Mouse (Mus musculus) lung, postnatal 10 days (tissue): ENCODE results near the gene Zfp148.

Source experiments
- DNase-seq: peaks from one replicate; pipeline ENCODE4 v3.0.0; 2021

Zfp148 gene

DNA sequence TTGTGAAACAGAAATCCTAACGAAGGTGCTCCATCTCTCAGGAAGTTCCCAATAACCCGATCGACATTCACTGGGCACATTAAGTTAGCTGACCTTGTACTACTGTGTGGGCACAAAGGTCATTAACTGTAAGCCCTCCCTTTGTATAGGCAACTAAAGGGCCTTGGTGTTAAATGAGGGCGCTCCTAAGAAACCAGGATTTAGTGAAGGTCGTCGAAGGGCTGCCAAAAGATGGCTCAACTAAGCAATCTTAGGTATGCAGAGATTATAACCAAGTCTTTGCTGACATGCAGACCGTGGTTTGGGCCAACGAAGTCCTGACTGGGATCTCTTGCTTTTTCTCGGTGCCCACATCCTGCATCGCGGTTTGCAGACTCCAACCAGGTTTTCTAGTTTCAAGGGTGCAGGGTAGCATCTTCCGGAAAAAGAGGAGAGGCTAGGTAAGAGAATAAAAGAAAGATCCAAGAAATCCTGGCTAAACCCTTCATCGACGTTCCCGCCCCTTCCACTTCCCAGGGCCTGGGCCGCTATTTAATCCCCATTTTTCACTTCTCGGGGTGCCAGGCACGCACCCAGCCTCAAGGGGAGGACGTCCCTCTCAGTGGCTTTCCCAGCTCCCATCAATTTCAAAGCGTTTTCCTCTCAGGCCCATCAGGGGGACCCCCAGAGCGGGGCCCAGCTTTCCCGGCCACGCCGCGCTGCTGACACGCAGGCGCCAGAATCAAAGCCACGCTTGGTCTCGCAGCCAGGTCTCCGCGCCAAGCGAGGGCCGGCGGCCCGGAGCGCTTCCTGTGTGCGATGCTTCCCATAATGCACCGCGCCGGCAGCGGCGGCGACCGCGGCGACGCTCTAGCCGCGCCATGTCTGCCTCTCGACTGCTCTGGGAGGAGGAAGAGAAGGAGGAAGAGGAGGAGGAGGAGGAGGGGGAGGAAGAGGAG lies at the start of gene Zfp148:
Gene Zfp148 (plus strand): TSS at position 893 of the 938 bp plus-strand sequence.
- peak; percentile 94 for DNase-seq

DNA sequence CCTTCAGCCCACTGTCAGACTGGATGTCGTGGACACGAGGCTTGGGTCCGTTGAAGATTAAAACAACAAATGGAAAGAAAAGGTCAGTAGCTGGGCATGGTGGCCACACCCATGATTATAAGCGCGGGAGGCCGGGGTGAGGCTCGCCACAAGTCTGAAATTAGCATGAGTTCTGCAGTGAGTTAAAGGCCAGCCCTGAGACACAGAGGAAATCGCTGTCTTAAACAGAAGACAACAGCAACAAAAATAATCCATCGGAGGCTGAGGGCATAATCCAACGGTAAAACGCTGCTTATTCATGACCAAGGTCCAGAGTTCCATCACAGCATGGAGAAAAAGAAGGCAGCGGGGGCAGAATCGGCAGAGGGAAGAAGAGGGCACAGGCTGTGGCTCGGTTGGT lies 47.6 kb upstream of the Zfp148 start:
- DNase-seq = no peak

DNA sequence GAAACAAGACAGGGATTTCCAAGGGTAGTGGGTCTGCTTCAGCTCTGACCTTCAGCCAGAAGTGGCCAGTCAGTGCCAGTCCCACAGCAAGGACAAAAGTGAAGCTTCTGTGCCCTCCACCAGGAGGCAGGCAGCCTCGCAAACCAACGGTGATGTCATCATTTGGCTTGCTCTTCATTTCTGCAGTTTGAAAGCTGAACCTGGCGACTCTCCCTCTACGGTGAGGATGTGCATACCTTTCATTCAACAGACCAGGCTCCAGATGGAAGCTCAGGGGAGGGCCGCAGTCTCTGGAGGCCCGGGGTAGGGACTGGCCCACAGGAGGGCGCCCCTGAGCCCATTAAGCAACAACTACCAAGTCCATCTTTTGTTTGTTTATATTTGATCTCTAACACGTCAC lies 43.5 kb upstream of the Zfp148 start:
- DNase-seq = peak; percentile 79

DNA sequence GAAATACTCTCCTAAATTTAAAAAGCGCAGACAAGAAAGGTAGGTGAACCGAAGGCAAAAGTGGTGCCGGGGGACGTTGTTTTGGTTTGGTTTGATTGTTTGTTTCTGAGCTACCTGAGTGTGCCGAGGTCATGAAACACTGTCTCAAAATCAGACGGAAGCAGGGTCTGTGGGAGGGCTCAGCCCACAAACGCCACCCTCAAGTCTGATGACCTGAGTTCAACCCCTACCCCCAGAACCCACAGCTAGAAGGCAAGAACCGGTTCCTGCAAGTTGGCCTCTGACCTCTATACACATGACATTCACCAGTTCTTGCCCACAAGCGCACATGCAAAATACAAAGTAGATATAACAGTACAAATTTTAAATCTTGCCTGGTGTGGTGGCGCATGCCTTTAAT lies 43.0 kb upstream of the Zfp148 start:
- no peak for DNase-seq

DNA sequence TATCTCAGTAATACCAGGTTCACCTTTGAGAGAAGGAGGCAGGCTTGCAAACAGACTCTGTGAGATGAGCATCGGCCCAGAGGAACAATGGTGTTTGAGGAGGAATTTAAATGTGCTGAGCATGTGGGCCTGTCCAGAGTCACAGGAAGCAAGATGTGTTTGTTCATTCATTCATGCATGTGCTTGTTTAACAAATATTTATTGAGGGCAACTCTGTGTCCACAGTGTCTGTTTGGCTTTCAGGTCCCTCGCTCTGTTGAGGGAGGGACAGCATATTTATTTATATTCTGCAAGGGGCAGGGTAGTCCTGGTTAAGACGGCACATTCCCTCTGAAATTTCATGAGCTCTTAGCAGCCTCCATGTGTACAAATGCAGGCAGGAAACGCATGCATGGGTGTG lies 42.1 kb upstream of the Zfp148 start:
- DNase-seq = no peak

DNA sequence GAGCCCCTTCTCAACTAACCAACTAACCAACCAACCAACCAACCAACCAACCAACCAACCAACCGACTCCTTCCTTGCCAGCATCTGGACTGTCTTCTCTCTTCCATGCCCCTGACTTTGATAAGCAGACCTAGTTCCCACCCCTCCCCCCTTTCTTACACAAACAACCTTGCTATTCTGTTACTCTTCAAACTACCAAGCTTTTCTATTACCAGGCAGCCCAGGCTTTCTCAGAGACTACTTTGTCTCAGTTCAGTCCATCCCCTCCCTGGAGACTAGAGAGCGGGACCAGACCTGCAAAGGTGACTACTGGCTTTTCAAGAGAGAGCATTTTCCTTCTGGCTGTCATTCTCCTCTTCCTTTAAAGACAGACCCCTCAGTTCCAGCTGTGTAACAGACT lies 41.2 kb upstream of the Zfp148 start:
- no peak for DNase-seq

DNA sequence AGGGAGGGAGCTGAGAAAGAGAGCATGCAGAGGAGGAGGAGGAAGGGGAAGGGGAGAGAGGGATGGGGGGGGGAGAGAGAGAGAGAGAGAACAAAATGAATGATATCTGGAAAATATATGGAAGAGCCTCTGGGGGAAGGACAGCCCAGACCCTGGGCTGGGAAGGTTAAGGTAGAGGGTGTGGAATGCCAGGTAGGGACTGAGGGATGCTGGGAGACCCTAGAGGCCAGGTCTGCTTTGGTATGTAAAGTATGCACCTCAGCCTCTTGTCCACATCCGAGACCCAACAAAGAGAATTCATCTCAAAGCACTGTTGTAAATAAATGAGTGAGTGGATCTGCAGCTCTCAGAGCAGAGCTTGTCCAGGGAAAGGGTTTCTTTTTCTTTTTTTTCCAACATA lies 38.3 kb upstream of the Zfp148 start:
- DNase-seq = no peak

DNA sequence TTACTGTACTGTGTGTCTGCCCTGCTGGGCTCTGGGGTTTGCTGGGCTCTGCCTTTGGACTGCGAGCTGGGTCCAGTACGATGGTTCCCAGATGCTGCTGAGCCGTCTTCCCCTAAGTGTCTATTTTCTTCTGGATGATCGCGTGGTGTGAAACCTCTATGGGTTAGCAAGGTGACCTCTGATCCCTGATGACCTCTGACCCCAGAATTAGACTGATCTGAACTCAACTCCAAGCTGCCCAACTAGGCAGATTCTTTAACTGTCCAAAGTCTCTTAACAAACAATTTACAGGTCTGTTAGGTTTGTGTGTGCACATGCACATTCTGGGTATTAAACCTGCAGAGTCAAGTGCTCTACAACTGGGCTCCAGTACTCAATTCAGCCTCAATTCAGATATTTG lies 37.5 kb upstream of the Zfp148 start:
- no peak for DNase-seq

DNA sequence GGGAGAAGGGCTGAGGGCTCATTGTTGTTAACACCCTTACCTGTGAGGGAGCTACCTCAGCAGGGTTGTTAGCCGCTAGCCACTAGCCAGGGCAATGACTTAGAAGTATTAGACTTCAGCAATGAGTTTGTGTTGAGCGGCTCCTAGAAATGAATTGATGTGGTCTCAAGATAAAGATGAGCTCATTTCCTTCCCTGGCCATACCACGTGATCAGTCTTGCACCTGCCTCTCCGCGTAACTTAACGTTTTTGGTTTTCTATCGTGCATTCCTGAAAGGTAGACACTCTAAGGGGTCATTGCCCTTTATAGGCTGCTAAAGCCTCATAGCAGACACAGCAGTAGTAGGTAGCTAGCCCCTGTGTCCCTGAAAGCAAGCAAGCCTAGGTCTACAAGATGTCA lies 37.0 kb upstream of the Zfp148 start:
- no peak for DNase-seq

DNA sequence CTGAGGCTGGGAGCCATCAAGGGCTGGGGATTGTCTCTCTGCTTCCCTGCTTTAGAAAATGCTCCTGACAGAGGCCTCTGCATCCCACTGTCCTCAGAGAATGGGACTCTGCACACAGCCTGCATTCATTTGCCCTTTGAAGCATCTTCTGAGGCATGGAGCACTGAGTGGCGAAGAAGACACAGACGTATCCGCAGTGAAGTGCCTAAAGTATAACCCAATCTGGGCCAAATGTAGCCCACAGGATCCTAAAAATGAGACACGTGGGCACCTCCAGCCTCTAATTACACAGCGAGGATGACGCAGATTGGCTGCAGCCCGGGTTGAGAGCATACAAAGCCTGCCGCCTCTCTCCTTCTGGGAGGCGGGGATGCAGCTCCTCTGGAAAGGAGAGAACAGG lies 36.3 kb upstream of the Zfp148 start:
- no peak for DNase-seq

DNA sequence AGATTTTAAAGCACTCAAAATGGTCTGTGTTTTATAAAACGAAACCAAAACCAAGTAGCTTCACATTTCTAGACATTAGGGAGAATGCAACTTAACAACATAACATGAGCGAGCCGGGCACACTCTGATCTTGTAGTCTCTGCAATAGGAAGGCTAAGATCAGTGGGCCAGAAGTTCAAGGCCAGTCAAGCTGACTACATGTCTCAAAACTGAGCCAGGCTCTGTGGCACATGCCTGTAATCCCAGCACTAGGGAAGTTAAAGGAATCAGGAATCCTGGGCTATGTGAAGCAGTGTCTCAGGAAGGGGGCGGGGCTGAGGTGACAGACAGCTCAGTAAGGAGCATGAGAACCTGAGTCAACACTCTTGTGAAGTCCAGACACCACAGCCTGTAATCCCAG lies 35.8 kb upstream of the Zfp148 start:
- DNase-seq = peak; percentile 33

DNA sequence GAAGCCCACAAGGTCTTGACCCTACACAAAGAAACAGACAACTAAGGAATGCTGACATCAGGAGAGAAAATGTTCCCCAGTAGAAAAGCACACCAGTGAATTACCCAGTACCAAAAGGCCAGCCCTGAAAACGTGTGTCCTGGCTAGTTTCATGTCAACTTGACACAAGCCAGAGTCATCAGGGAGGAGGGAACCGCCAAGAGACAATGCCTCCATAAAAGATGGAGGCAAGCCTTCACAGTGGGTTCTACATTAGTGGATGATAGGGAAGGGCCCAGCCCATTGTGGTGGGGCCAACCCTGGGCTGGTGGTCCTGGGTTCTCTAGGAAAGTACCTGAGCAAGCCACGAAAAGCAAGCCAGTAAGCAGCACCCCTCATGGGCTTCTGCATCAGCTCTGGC lies 34.3 kb upstream of the Zfp148 start:
- no peak for DNase-seq

DNA sequence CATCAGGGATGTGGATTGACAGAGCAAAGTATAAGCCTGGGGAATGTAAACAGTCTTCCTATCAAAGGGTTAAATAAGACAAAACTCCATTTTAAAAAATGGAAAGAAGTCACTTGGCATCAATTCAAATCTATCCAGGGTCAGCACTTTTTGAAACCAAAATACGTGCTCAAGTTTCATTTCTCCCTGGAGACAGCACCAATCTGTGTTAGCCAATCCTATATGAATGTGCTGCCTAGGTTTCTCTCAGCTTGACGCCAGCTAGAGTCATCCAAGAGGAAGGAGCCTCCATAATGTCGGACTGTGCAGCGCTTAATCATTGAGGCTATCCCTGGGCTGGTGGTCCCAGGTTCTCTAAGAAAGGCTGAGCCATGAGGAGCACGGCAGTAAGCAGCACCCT lies 33.5 kb upstream of the Zfp148 start:
- no peak for DNase-seq

DNA sequence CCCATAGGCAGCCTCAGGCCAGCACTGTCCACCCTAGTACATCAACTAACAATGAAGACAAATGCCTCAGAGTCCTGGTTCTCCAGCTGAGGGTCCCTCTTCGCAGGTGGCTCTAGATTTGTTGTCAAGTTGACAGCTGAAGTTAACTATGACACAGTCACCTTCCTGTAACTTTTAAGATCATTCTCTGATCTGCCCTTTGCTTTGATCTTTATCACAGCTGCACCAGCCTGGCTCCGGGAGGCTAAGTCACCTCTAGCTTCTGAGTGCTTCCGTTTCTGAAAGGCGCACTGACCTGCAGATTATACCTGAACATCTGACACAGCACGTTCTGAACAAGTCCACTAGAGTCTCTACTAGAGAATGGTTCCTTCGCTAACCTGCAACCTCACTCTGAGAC lies 22.8 kb upstream of the Zfp148 start:
- DNase-seq = no peak

DNA sequence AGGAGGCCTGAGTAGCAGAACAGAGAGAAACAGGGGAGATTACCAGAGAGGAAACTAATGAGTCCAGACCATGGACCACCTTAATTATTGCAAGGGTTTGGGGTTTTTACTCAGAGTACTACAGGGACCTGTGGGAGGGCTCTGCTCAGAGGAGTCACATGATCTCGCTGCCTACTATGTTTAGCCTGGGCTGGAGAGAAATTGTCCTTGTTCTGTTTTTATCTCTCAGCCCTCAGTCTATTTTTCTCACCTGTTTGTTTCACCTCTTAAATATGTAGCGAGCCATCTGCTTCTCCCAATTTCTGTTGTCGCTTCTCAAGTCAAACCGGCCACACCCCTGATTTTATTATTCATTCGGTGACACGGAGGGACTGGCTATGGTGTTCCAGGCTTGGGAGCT lies 14.9 kb upstream of the Zfp148 start:
- no peak for DNase-seq

DNA sequence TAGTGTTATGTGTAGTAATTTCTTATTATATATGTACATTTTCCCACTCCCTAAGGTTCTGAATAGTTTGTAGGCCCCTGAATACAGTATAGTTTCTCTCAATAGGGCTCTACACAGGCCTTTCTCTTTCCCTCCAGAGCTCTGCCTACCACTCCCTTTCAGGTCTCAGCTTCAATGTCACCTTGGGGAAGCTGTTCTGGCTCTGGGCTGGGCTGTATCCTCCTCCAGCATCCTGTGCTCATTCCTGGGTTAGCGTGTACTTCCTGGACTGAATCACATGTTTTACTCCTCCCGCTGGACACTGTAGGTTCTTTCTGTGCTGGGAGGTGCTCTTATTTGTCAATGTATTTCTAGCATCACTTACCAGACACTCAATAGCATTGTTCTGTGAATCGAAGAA lies 12.0 kb upstream of the Zfp148 start:
- no peak for DNase-seq

DNA sequence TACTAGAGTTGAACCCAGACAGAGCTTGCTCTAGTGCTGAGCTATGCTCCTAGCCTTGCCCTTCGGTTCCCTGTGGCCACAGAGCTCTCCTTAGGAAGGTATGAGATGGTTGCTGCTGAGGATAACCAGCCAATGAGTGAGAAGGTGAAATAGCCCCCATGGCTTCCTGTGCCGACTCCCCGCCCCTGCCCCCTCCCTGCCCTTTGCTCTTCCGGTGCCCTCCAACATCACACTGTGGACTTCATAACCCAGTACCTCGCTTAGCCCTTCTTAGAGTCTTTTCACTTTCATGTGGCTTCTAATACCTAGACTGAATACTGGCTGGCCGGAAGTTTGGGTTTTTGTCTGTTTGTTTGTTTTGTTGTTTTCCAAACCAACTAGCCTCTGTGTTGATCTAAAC lies 9.8 kb upstream of the Zfp148 start:
- DNase-seq = no peak

DNA sequence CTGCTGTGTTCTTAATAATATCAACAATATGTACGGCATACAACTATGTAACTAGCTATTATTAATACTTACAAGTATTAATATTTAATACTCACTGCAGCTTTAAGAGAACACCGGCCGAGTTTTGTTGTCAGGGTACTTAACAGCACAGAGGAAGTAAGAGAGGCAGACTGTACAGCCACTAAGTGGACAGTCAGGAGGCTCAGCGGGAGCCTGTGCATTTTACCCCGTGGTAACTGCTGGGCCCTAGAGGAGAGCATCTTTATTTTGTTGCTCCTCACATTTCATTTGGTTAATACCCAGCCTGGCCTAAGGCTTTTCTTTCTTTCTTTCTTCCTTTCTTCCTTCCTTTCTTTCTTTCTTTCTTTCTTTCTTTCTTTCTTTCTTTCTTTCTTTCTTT lies 8.0 kb upstream of the Zfp148 start:
- DNase-seq = no peak

DNA sequence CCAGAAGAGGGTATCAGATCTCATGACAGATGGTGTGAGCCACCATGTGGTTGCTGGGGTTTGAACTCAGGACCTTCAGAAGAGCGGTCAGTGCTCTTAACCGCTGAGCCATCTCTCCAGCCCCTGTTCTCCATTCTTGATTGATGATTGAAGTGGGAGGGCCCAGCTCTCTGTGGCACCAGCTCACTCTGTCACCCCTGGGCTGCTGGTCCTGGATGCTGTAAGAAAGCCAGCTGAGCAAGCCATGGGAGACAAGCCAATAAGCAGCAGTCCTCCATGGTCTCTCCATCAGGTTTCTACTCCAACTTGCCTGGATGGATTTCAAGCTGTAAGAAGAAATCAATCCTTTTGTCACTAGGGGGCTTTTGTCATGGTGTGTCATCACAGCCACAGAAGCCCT lies 7.3 kb upstream of the Zfp148 start:
- DNase-seq = no peak

DNA sequence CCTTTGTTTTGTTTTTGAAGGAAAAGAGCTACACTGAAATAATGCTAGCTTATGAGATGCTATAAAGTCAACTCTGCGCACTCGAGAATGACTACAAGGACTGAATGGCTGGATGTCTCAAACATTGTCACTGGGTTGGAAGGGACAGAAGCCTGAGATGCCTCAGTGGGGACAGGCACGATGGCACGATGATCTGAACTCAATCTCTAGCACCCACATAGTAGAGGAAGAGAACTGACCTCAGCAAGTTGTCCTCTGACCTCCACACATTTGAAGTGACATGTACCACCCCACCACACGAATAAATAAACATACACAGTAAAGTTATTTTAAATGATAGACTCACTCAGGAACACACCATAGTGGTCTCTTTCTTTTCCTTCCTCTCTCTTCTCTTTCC lies 4.4 kb upstream of the Zfp148 start:
- no peak for DNase-seq

DNA sequence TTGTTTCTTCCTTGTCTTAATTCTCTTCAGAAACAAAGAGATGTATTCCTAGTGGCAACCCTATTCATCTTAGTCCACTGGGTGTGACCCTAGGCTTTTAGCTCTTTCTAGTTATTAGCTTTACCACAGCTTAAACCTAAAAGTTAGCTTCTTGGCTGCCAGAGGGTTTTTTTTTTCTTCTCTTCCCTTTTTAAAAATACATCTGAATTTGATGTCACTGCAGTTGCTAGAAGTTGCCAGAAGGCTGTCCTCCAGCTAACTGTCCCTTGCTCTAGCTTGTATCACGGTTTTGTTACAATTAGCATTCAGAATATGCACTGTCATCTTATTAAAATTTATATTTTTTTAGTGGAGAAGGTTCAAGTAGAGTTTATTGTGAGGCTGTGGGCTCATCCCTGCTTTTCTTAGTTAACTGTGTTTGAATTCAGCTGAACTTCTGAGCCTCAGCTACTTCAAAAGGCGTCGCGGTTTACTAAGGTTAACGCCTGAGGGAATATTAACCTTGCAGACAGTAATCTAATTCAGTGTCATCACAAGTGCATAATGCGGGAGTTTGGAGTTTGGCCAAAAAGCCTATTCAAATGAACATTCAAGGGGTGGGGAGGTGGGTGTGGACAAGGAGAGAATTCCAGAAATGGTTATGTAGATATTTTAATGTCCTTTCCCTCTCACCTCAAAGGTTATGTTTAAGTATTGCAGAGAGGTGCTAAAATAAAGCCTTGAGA lies 1.3 kb upstream of the Zfp148 start:
- DNase-seq = no peak

DNA sequence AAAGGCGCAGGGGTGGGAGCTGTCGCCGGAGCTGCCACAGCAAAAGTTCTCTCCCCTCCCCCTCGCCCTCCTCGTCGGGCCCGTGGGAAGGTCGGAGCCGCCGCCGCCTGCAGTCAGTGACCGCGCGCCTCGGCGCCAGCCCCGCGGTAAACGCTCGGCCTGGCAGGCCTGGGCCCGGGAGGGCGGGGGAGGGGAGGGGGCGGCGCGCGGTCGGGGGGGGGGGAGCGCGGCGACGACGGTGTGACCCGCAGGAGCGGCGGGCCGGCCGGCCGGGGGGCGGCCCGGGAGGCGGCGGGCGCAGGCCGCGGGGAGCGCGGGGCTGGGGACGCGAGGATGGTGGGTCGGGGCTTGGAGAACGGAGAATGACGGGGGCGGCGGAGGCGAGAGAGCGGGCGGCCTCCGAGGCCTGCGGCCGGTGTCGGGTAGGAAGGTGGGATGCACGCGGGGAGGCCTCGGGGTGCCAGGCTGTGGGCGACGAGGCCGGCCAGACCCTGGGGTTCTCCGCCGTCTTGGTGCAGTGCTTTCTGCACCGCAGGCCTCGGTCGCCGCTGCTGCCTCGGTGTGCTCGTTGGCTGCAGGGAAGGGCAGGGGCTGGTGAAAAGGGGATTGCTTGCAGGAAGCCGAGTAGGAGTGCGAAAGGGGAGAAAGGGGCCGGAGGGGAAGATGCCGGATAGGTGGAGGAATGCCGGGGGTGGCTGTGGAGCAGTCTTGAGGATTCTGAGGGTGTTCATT lies 412 bp downstream of the Zfp148 start:
- peak; percentile 53 for DNase-seq

DNA sequence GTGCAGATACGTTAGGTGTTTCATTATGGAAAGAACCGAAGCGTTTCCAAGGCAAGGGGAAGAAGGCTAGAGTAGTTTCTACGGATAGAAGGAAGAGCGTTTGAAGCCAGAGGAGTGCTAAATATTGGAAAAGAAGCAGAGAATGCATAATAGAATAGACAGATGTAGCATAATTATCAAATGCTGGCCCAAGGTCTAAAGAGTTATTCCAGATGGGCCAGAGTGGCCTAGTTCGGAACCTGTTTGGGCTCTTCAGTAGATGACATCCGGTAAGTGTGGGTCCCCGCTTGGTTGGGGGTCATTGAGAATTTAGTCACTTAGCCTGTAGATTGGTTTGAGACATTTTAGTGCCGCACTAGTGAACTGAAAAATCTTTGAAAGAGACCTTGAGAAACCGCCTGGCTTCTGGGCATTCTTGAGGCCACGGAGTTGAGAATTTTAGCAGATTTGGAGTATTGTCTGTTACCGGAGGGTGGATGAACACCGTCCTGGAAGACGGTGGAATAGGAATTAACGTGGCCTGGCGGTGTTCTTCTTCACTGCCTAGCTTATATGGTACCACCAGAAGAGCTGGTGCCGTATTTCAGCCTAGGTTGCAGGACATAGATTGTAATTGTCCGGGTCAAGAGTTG lies 1.1 kb downstream of the Zfp148 start:
- DNase-seq = no peak
